Mouse (Mus musculus) forebrain, embryonic 10.5 days (tissue): ENCODE data around the gene Zfp428. TPM values are rescaled to one million over a fixed set of nuclear protein-coding genes. Genes with fewer than 3 reads are reported as not detected.

Source experiments
- DNase-seq: peaks from one replicate; pipeline ENCODE4 v3.0.0-alpha.2; 2017; ENCODE audit warnings: low spot score; ENCODE audit errors: extremely low spot score
- H3K27ac ChIP-seq: fragments of 300-500 bp; sonication (generic); 2 replicates; pipeline ENCODE4 v1.5.1; 2016; ENCODE audit warnings: mild to moderate bottlenecking
- H3K27me3 ChIP-seq: fragments of 300-500 bp; sonication (generic); 2 replicates; pipeline ENCODE4 v1.6.1; 2016; ENCODE audit warnings: mild to moderate bottlenecking; ENCODE audit not compliant: poor library complexity, severe bottlenecking
- H3K36me3 ChIP-seq: fragments of 300-500 bp; sonication (generic); replicated peaks from 2 replicates; pipeline ENCODE4 v1.6.1; 2016; ENCODE audit warnings: mild to moderate bottlenecking, moderate library complexity
- H3K4me1 ChIP-seq: fragments of 300-500 bp; sonication (generic); 2 replicates; pipeline ENCODE4 v1.6.1; 2016
- H3K4me3 ChIP-seq: fragments of 300-500 bp; sonication (generic); 2 replicates; pipeline ENCODE4 v1.5.1; 2016; ENCODE audit warnings: mild to moderate bottlenecking, moderate library complexity
- H3K9me3 ChIP-seq: fragments of 300-500 bp; sonication (generic); 2 replicates; pipeline ENCODE4 v1.6.1; 2016; ENCODE audit warnings: mild to moderate bottlenecking, moderate library complexity
- WGBS: fragments of 180-500 bp; shearing (Covaris S2); methylation state at CpG from one replicate; pipeline ENCODE4 v1.1.7; 2016; 5-methylcytosine and 5-hydroxymethylcytosine counted together
- polyA plus RNA-seq: library from polyadenylated mRNA; unstranded; fragments of >200 nt; fragmentation: Nextera tagmentation; extraction: Ambion mirVana; gene quantifications from 2 replicates; pipeline ENCODE4 v1.2.1, GENCODE M21; 2016

Gene Zfp428
- polyA plus RNA-seq, 1 experiment from 2014 or later = 113 TPM

DNA sequence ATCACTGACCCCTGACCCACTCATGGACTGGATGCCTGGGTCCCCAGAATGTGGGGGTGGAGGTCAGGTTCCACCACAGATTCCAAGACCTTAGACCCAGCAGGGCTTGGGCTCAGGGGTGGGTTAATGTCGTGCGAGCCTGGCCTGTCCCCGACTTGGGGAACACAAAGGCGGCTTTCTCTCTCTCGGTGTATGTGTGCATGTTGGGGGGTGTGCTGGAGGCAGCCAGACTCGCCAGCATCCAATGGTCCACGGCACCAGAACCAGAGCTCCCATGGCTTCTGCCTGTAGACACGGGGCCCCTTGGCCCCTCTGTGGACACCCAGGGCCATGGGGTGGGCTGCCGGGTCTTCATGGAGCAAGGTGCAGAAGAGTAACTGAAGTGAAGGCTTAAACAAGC is 21.3 kb upstream of the Zfp428 start:
- Histone ChIP-seq H3K4me1 (peaks cover 56% of the 10 kb centered on the region), H3K27me3 (peaks cover 54% of the 10 kb centered on the region), H3K9me3 (no peaks in the 10 kb centered on the region), H3K36me3 (peaks cover 8% of the 10 kb centered on the region), H3K4me3 (no peak overlapping the region), H3K27ac (peak overlapping the region; percentile 83; the same call in 1 of the 2 replicates)
- DNase-seq = no peak
- 75% methylated on average over 9 of the region's 9 CpGs for WGBS

- Histone ChIP-seq H3K27ac (peak overlapping the region; percentile 83), H3K4me3 (peak overlapping the region; percentile 20; the same call in 1 of the 2 replicates), H3K4me1 (peaks cover 44% of the 10 kb centered on the region), H3K27me3 (peaks cover 42% of the 10 kb centered on the region), H3K9me3 (no peaks in the 10 kb centered on the region), H3K36me3 (peaks cover 12% of the 10 kb centered on the region)
- WGBS = 49% methylated on average over 9 of the region's 9 CpGs
- DNase-seq = no peak
These were observed 20.1 kb upstream of the Zfp428 start for GRCm38 (mm10) chr7:24486654-24487130.

GRCm38 (mm10) chr7:24487403-24487802 is 19.4 kb upstream of the Zfp428 start:
- Histone ChIP-seq H3K4me3 (peak overlapping the region; percentile 13; the same call in 1 of the 2 replicates), H3K4me1 (peaks cover 39% of the 10 kb centered on the region), H3K27ac (peak overlapping the region; percentile 83)

DNA sequence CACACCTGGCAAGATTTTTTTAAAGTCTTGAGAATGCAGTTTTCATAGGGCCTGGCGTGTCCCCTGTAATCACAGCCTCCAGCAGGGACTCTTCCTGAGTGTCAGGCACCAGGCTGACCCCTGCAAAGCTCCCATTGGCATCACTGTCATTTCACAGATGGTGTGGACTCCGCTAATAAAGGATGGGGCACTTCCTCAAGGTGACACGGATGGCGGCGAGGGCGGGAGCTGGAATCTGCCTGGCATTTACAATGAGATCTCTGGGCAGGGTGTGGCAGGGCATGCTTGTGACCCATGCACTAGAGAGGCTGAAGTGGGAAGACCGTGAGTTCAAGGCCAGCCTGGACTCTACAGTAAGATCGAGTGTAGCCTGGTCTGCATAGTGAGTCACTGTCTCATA is 18.5 kb upstream of the Zfp428 start:
- Histone ChIP-seq H3K36me3 (peaks cover 20% of the 10 kb centered on the region), H3K4me1 (peaks cover 30% of the 10 kb centered on the region), H3K9me3 (no peaks in the 10 kb centered on the region), H3K27ac (no peak overlapping the region), H3K4me3 (no peak overlapping the region), H3K27me3 (peaks cover 27% of the 10 kb centered on the region)
- DNase-seq = no peak
- WGBS = 87% methylated on average over 8 of the region's 8 CpGs

More at GRCm38 (mm10) chr7:24487403-24487802, 19.4 kb upstream of the Zfp428 start:
- H3K27me3 ChIP-seq = peaks cover 36% of the 10 kb centered on the region
- H3K9me3 ChIP-seq = no peaks in the 10 kb centered on the region
- no peak for DNase-seq
- peaks cover 19% of the 10 kb centered on the region for H3K36me3 ChIP-seq
- WGBS = 49% methylated on average over 3 of the region's 3 CpGs

- Histone ChIP-seq H3K27me3 (peaks cover 68% of the 10 kb centered on the region), H3K4me3 (peak overlapping the region; percentile 46), H3K9me3 (peaks cover 11% of the 10 kb centered on the region), H3K36me3 (peaks cover 40% of the 10 kb centered on the region), H3K27ac (0 out of 2 replicates have a peak overlapping the region, but pooled peaks have one; percentile 31), H3K4me1 (peaks cover 29% of the 10 kb centered on the region)
- WGBS = 13% methylated on average over 43 of the region's 43 CpGs
- DNase-seq = no peak
These were observed 6.8 kb upstream of the Zfp428 start for GRCm38 (mm10) chr7:24499856-24500577.

- peaks cover 68% of the 10 kb centered on the region for H3K27me3 ChIP-seq
- H3K36me3 ChIP-seq = peaks cover 39% of the 10 kb centered on the region
These were observed 5.9 kb upstream of the Zfp428 start for GRCm38 (mm10) chr7:24500929-24501328.

DNA sequence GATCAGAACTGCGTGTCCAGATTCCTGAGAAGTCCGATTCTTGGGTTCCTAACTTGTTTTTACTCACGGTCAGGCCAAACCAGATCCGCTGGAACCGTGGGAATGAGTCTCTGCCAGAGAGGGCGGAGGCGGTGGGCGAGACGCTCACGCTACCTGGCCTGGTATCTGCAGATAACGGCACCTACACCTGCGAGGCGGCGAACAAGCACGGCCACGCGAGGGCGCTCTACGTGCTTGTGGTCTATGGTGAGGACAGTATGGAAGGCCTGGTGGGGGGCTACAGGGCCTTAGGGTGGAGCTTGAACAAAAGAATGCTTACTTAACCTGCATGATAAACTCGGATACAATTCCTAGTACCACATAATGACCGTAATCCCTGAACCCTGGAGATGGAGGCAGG is 5.3 kb upstream of the Zfp428 start:
- H3K27me3 ChIP-seq = peaks cover 68% of the 10 kb centered on the region
- no peak overlapping the region for H3K27ac ChIP-seq
- no peak overlapping the region for H3K4me3 ChIP-seq
- peaks cover 44% of the 10 kb centered on the region for H3K4me1 ChIP-seq
- no peak for DNase-seq
- WGBS = 46% methylated on average over 21 of the region's 21 CpGs
- peaks cover 11% of the 10 kb centered on the region for H3K9me3 ChIP-seq
- peaks cover 39% of the 10 kb centered on the region for H3K36me3 ChIP-seq

More at GRCm38 (mm10) chr7:24500929-24501328, 5.9 kb upstream of the Zfp428 start:
- Histone ChIP-seq H3K4me1 (peaks cover 38% of the 10 kb centered on the region), H3K4me3 (no peak overlapping the region), H3K27ac (no peak overlapping the region), H3K9me3 (peaks cover 11% of the 10 kb centered on the region)
- DNase-seq = no peak
- WGBS = 33% methylated on average over 7 of the region's 7 CpGs

- no peak for DNase-seq
- Histone ChIP-seq H3K27me3 (peaks cover 51% of the 10 kb centered on the region), H3K9me3 (peaks cover 11% of the 10 kb centered on the region), H3K36me3 (peaks cover 39% of the 10 kb centered on the region), H3K4me1 (peaks cover 59% of the 10 kb centered on the region), H3K27ac (peak overlapping the region; percentile 40; the same call in 1 of the 2 replicates), H3K4me3 (no peak overlapping the region)
- 19% methylated on average over 10 of the region's 10 CpGs for WGBS
These were observed 2.8 kb upstream of the Zfp428 start for GRCm38 (mm10) chr7:24504004-24504403.

DNA sequence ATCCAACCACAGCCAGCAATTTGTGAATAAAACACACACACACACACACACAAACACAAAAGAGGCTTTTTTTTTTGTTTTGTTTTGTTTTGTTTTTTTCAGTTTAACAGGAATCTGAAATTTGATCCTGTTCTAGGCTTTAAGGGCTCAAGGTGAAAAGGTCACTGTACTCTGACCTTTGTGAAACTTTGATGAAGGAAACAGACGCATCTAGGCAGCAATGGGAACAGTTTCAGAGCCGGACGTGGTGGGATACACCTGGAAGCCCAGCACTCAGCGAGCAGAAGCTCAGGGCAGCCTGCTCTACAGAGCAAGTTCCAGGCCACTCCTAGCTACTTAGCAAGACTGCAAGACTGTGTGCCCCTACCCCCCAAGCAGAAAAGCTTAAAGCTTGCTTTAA is 1.9 kb upstream of the Zfp428 start:
- 12% methylated on average over 4 of the region's 4 CpGs for WGBS

DNA sequence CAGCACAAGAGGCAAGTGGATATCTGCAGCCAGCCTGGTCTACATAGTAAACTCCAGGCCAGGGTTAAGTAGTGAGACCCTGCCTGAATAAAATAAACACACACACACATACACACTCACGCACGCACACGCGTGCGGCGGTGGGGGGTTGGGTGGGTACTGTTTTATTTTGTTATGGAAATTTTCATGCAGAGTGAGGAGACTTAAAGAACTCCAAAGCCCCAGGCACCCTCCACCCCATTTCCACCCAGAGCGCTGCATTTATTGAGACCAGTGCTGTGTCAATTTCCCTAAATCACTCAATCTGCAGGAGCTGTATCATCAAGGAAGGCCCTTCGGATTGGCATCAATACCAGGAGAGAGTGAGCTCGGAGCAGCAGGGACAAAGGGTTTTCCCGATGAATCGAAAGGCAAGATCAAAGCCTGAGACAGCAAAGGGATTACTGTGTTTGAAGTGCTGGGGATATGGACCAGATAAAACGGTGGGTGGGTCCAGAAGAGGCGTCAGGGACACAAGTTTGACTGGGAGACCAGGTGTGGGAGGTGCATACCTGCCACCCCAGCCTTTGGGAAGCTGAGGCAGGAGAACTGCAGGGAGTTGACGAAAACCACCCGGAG is 1.2 kb upstream of the Zfp428 start:
- 16% methylated on average over 15 of the region's 15 CpGs for WGBS
- no peak for DNase-seq
- Histone ChIP-seq H3K4me1 (peaks cover 48% of the 10 kb centered on the region), H3K27ac (peak overlapping the region; percentile 100), H3K27me3 (peaks cover 35% of the 10 kb centered on the region), H3K36me3 (peaks cover 34% of the 10 kb centered on the region), H3K4me3 (peak overlapping the region; percentile 75; the same call in 1 of the 2 replicates), H3K9me3 (peaks cover 10% of the 10 kb centered on the region)

More for the DNA sequence above, 1.9 kb upstream of the Zfp428 start:
- Histone ChIP-seq H3K9me3 (peaks cover 11% of the 10 kb centered on the region), H3K4me1 (peaks cover 54% of the 10 kb centered on the region), H3K27ac (0 out of 2 replicates have a peak overlapping the region, but pooled peaks have one; percentile 100), H3K36me3 (peaks cover 34% of the 10 kb centered on the region), H3K27me3 (peaks cover 42% of the 10 kb centered on the region), H3K4me3 (no peak overlapping the region)
- no peak for DNase-seq

DNA sequence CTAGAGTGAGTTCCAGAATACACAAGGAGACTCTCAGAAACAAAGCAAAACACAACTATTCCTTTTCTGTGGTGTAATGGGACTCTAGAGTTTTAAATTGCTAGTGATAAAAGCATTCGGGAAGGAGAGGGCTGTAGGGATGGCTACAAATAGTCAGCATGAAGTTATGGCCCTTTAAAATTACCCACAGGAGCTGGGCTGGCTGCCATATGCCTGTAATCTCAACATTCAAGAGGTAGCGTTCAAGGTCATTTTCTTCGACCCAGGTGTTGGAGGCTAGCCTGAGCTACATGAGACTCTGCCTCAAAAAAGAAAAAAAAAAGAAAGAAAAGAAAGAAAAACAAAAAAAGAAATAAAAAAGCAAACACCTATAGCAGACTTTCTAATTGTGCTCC is 744 bp upstream of the Zfp428 start:
- H3K27ac ChIP-seq = peak overlapping the region; percentile 100
- peaks cover 48% of the 10 kb centered on the region for H3K4me1 ChIP-seq
- H3K4me3 ChIP-seq = peak overlapping the region; percentile 75
- peaks cover 30% of the 10 kb centered on the region for H3K27me3 ChIP-seq
- peaks cover 34% of the 10 kb centered on the region for H3K36me3 ChIP-seq
- WGBS = 26% methylated on average over 3 of the region's 3 CpGs
- H3K9me3 ChIP-seq = peaks cover 5% of the 10 kb centered on the region
- DNase-seq = no peak

- H3K4me3 ChIP-seq = peak overlapping the region; percentile 75
- H3K27ac ChIP-seq = peak overlapping the region; percentile 100
- H3K9me3 ChIP-seq = peaks cover under 1% of the 10 kb centered on the region; the same call in 1 of the 2 replicates
- peaks cover 26% of the 10 kb centered on the region for H3K27me3 ChIP-seq
- DNase-seq = no peak
- H3K4me1 ChIP-seq = peaks cover 48% of the 10 kb centered on the region
- under 1% methylated on average over 12 of the region's 12 CpGs for WGBS
- peaks cover 34% of the 10 kb centered on the region for H3K36me3 ChIP-seq
These were observed 349 bp upstream of the Zfp428 start for GRCm38 (mm10) chr7:24506476-24506837.

- Histone ChIP-seq H3K27ac (peak overlapping the region; percentile 100), H3K27me3 (peaks cover 13% of the 10 kb centered on the region), H3K36me3 (peaks cover 34% of the 10 kb centered on the region), H3K9me3 (no peaks in the 10 kb centered on the region), H3K4me1 (peaks cover 48% of the 10 kb centered on the region), H3K4me3 (peak overlapping the region; percentile 75)
- peak; percentile 44 for DNase-seq
- WGBS = 1% methylated on average over 20 of the region's 20 CpGs
These were observed 914 bp downstream of the Zfp428 start for GRCm38 (mm10) chr7:24507726-24508114.
